Mouse (Mus musculus): Measurements from ENCODE around the gene Sh3bp4. TPM values are rescaled to one million over a fixed set of nuclear protein-coding genes. Genes with fewer than 3 reads are reported as not detected.
A peak's percentile ranks its signal among the peaks of the same experiment; 100 is the strongest.

Gene Sh3bp4
- polyA plus RNA-seq, 1 experiment, result 16.3 TPM

DNA sequence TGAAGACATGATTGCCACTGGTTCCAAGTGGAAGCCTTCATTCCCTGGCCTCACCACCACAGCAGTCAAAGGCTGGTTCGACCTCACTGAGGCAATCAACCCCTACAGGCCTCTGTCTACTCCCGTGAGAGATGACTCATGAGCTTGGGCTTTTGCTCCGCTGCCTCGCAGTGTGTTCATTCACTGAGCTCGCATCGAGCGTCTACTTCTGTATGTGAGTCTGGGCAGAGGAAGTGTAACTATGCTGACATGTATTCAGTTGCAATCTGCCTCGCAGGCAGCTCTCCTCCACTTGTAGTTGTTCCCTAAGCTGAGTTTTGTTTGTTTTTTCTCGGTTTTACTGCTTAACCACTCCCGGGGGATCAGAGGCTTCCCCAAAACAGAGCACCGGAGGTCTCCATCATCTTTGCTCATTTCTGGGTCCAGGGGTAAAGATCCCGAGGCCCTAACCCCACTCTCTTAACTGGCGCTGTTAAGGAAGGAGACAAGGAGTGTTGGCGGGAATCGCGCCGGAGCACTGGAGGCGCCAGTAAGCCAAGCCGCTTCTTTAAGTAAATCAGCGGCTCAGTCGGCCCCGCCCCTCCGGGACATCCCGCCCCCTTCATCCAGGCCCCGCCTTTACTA, 624 bp upstream of the Sh3bp4 start:
- DNase-seq (ENCODE audit: low read depth, low spot score), result no peak
- WGBS, result under 1% methylated on average over 25 of the region's 25 CpGs

GRCm38 (mm10) chr1:89070871-89071361, 701 bp downstream of the Sh3bp4 start:
- no peak for DNase-seq (ENCODE audit: low read depth, low spot score)
- WGBS, result under 1% methylated on average over 28 of the region's 28 CpGs

- WGBS, result 8% methylated on average over 15 of the region's 15 CpGs
- no peak for DNase-seq (ENCODE audit: low read depth, low spot score)
Observed at GRCm38 (mm10) chr1:89071371-89072142, 1.3 kb downstream of the Sh3bp4 start.

DNA sequence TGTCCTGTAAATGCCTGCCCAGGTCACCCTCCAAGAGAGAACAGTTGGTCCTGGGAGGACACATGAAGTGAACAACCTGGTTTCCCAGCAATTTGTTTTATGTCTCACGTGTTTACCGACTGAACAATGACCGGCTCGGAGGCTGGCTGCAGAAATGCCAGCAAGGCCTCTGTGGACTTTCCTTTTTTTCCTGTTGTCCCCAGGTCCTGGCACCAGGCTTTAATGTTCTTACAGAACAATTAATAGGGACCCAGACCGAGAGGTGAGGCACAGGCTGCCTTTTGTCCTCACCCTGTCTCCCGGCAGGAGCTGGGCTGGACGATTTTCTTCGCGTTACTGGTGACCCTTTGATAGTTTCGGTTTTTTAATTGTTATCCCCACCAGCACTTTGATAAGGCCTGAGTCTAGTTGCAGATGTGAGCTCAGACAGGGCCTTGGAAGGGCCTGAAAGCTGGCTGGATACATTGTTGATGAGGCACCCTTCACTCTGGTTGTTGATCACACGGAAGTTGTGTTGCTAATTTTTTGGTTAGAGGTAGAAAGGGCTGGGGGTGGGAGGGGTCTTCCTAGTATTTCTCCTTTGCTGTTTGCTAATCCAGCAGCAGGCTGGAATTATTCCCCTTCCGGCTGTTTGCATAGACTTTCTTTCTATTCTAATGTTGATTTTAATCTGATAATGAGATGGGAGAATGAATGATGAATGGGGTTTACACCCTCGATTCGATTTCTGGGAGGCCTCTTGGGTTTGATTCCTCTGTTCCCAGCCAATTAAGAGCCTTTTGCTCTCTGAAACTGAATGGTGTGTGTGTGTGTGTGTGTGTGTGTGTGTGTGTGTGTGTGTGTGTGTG, 2.2 kb downstream of the Sh3bp4 start:
- no peak for DNase-seq (ENCODE audit: low read depth, low spot score)
- 24% methylated on average over 14 of the region's 14 CpGs for whole genome bisulfite sequencing

DNA sequence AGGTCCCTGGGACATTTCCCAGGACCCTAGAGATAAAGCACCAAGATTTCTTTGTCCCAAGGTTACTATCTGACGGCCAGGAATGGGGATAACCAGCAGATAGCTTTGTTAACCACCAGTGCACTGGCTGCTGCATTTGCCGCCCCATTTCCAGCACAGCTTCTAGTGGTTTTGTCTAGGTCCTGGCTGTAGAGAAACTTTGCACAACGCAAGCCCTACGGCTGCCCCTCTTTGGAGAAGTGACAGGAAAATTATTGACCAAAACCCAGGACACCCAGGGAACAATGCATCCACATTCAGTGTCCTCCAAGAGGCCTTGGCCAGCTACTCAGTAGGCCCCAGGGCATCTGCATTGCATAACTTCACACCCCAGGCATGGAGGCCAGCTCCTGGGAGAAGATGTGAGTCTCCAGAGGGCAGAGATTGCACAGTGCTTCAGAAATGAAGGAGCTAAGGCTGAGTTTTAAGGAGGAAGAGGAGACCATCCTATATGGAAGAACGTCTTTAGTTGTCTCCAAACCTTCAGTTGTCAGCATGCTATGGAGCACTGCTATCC, 3.2 kb downstream of the Sh3bp4 start:
- 97% methylated on average over 5 of the region's 5 CpGs for WGBS
- DNase-seq (ENCODE audit: low read depth, low spot score), result no peak

DNA sequence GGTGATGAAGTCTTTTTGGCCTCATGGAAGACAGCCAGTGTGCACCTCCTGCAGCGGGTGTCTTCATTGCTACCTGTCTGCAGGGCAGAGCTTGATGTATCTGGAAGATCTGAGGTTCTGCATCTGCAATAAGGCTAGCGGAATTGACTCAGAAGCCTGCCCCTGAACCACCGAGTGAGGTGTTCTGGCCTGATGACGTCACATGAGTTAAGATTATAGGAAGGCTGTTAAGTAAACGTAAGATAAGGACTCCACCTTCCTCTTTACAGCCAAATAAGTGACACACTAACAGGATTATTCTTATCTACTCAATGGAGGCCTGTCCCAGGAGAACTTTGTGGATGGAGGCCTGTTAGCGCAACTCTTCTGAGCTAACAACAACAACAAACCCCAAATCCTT, 4.5 kb downstream of the Sh3bp4 start:
- 25% methylated on average over 6 of the region's 6 CpGs for WGBS
- peak; percentile 64 for DNase-seq (ENCODE audit: low read depth, low spot score)

DNA sequence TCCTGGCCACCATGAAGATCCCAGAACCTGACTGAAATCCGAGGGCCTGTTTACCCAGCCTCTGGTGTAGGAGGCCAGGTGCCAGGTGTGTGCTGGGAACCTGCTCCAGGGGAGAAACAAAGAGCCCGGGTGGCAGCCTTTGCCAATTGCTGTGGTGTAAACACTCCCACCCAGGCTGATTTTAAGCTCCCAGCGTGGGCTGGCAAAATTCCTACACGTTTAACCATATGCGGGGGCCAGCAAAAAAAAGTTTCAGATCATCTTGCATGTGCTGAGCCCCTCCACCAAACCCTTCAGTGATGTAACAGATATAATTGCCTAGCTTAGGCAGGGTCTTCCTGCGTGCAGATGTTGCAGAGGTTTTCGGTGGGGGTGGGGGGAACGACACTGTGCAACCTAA, 4.9 kb downstream of the Sh3bp4 start:
- no peak for DNase-seq (ENCODE audit: low read depth, low spot score)
- 41% methylated on average over 8 of the region's 8 CpGs for WGBS

DNA sequence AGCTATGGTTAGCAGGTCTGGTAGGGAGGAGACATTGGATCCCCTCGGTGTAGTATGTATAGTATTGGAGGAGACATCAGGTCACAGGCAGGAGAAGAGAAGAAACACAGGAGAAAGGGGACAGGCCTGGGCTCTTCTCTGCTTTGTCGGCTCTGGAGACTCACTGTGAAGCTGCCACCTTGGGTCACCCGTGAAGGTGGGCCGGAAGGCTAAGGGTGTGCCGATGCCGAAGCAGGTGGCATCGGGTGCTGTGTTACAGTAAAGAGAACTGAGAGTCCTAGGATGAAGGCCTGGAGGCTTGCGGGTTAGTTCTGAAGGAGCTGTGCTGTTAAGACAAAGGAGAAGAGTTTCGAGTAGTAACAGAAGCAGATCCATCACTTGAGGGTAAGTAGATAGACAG, 6.6 kb downstream of the Sh3bp4 start:
- WGBS, result 90% methylated on average over 9 of the region's 9 CpGs
- DNase-seq (ENCODE audit: low read depth, low spot score), result no peak

GRCm38 (mm10) chr1:89078240-89078639, 8.0 kb downstream of the Sh3bp4 start:
- DNase-seq (ENCODE audit: low read depth, low spot score), result no peak
- 66% methylated on average over 2 of the region's 2 CpGs for WGBS

GRCm38 (mm10) chr1:89078730-89079129, 8.5 kb downstream of the Sh3bp4 start:
- 44% methylated on average over 9 of the region's 9 CpGs for WGBS

GRCm38 (mm10) chr1:89079239-89079638, 9.0 kb downstream of the Sh3bp4 start:
- DNase-seq (ENCODE audit: low read depth, low spot score), result no peak
- 58% methylated on average over 2 of the region's 2 CpGs for WGBS

More at GRCm38 (mm10) chr1:89078730-89079129, 8.5 kb downstream of the Sh3bp4 start:
- no peak for DNase-seq (ENCODE audit: low read depth, low spot score)

- DNase-seq (ENCODE audit: low read depth, low spot score), result no peak
- WGBS, result 68% methylated on average over 8 of the region's 8 CpGs
Observed at GRCm38 (mm10) chr1:89080371-89080770, 10.2 kb downstream of the Sh3bp4 start.

DNA sequence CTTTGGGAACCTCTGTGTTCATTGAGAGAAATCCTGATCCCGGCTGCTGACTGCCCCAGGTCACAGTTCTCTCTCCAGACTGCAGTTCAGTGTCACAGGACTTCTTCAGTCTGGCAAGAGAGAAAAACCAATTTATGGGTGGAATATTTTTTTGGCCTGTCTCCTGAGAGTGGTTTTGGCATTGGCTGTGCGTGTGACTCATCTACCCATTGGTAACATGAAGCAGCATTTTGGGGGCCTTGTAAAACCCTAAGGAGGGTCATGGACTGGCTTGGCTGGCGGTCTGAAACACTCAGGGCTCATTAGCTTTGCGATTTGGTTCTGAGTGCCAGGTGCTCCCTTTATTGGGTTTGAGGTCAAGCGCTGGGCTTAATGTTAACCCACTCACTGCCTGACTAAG, 10.6 kb downstream of the Sh3bp4 start:
- DNase-seq (ENCODE audit: low read depth, low spot score), result no peak
- 51% methylated on average over 5 of the region's 5 CpGs for WGBS

- no peak for DNase-seq (ENCODE audit: low read depth, low spot score)
- 82% methylated on average over 4 of the region's 4 CpGs for WGBS
Observed at GRCm38 (mm10) chr1:89081371-89081770, 11.2 kb downstream of the Sh3bp4 start.

GRCm38 (mm10) chr1:89082171-89082882, 12.1 kb downstream of the Sh3bp4 start:
- no peak for DNase-seq (ENCODE audit: low read depth, low spot score)
- 81% methylated on average over 14 of the region's 14 CpGs for WGBS

GRCm38 (mm10) chr1:89086575-89087153, 16.4 kb downstream of the Sh3bp4 start:
- DNase-seq (ENCODE audit: low read depth, low spot score), result no peak
- 82% methylated on average over 9 of the region's 9 CpGs for WGBS

DNA sequence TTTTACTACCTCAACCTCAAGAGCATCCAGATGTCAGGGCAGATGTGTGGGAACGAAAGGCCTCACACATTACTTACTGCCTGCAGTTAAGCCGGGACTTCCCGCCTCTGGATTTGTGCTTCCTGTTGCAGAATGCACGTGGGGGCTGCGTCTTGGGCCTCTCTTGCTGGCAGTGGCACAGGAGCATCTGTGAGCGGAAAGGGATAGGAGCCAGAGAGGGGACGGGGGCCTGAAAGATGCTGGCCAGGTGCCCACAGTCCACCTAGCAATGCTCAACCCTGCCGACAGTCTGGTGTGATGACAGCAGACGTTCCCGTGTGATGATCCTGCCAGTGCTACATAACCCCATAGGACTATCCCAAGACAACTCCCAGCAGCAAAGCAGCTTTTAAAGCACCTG, 17.9 kb downstream of the Sh3bp4 start:
- no peak for DNase-seq (ENCODE audit: low read depth, low spot score)
- WGBS, result 50% methylated on average over 10 of the region's 10 CpGs

DNA sequence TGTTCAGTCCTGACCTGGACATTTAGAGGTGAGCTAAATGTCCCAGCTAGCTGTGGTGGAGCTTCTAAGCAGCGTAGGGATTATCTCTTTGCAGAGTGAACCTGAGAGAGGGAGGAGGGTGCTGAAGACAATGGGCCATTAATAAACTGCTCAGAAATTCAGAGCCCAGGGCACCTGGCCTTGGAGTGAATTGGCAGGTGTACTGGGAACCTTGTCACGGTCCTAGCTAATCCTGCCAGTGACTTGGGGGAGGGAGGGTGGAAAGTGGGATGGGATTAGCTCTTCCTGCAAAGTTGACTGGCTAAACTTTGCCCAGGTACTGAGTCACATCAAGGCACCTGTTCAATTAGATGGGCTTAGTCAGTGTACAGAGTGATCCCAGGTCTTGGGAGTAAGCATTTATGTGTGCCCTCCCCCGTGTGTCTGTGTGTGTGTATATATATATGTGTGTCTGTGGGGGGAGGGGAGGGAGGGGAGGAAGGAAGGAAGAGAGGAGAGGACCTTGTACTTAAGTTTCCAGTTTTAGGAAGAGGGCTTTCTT, 18.6 kb downstream of the Sh3bp4 start:
- 35% methylated on average over 3 of the region's 3 CpGs for WGBS
- DNase-seq (ENCODE audit: low read depth, low spot score), result no peak

Measured in large intestine, adult 2 months (tissue).